Mouse (Mus musculus) frontal cortex, postnatal 14 days (tissue): ENCODE measurements around the gene Vwa7.

Experiments
- DNase-seq, 2 experiments: peaks; one replicate each; pipeline ENCODE4 v3.0.0; 2022; ENCODE audit warnings: low spot score in 2 of 2

The Vwa7 gene

GRCm38 (mm10) chr17:35064378-35064877 lies 48.0 kb downstream of the Vwa7 start:
- no peak for DNase-seq

- no peak for DNase-seq
These were observed 48.9 kb downstream of the Vwa7 start, which contains the start of gene Ly6g6c for GRCm38 (mm10) chr17:35064951-35065947. Gene Ly6g6c (plus strand): TSS chr17:35065388.

GRCm38 (mm10) chr17:35066084-35066483 lies 49.7 kb downstream of the Vwa7 start, which contains the start of gene Mpig6b:
Gene Mpig6b (minus strand): TSS chr17:35066184.
- DNase-seq, result no peak

GRCm38 (mm10) chr17:35068213-35068914 lies 52.0 kb downstream of the Vwa7 start:
- no peak for DNase-seq

GRCm38 (mm10) chr17:35070556-35071229 lies 54.3 kb downstream of the Vwa7 start:
- DNase-seq, result no peak

- no peak for DNase-seq
These were observed 55.1 kb downstream of the Vwa7 start for GRCm38 (mm10) chr17:35071454-35071853.

- no peak for DNase-seq
These were observed 57.7 kb downstream of the Vwa7 start for GRCm38 (mm10) chr17:35074097-35074496.
